14 mouse cellular contexts compared by ENCODE assay signal in the genomic region with DNA sequence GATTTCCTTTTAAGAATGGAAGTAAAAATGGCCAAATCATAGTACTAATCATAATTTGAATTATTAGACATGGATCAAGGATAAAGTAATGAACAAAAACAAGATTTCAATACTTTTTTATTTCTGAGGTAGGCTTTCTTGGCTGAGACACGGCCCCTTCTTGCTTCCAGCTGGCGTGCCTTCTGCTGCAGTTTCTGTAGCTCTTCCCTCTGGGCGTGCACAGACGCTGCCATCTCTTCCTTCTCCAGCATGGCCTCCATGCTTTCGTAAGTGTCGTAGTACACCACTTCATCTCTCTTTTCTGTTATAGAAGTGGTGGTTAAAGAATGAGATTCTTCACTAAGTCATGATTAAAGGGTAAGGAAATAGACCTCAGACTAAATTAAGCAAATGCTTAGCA. TPM values are rescaled to one million over a fixed set of nuclear protein-coding genes. Genes with fewer than 3 reads are reported as not detected.
DNase-seq lines count a peak whose midpoint lies in the region; ATAC-seq and TF ChIP-seq lines count a peak whose summit lies in the region.
"Had no signal": no experiment of that assay in that cellular context is flagged by ENCODE, and none has a peak within 500 bp of the region (broad histone marks: within the 10 kb centered on the region; RNA-seq: fewer than 3 reads in every experiment).

No protein-coding gene starts in this region.

- no peak overlapping the region for H3K4me3 ChIP-seq in hindbrain, postnatal 0 days (ENCODE audit: low read length)
- H3K4me3 ChIP-seq in hindbrain, embryonic 14.5 days (replicated peaks; ENCODE audit: low read length), result no peak overlapping the region
- no peak overlapping the region for H3K4me3 ChIP-seq in layer of hippocampus, adult 2 months

- peak; percentile 27 for DNase-seq in hindbrain, postnatal 0 days (ENCODE audit: low spot score)
- DNase-seq in hindbrain, embryonic 14.5 days (ENCODE audit: low spot score), result no peak
- peak; percentile 58 for DNase-seq in cerebellum, adult 8-10 months
- peak; percentile 59 to 62 for DNase-seq in layer of hippocampus, adult 2 months (ENCODE audit: low spot score in 2 of 2)
- peak; percentile 44 for DNase-seq in right cerebral cortex, postnatal 4 days
- no peak for DNase-seq in ovary, postnatal 14 days (ENCODE audit: low spot score)
- DNase-seq in lung, postnatal 4 days, result no peak
- DNase-seq: heart, postnatal 4 days; kidney, postnatal 25 days; liver, postnatal 0 days; spleen, adult 18-20 months had no signal

- no peaks in the 10 kb centered on the region for H3K27me3 ChIP-seq in hindbrain, postnatal 0 days (ENCODE audit: insufficient read depth, low read length)
- H3K27me3 ChIP-seq in hindbrain, embryonic 14.5 days (ENCODE audit: control insufficient read depth, insufficient read depth, low read length), result no peaks in the 10 kb centered on the region

- no peak overlapping the region for H3K27ac ChIP-seq in hindbrain, postnatal 0 days
- H3K27ac ChIP-seq in hindbrain, embryonic 14.5 days, result no peak overlapping the region
- peak overlapping the region; percentile 58; the same call in 1 of the 2 replicates for H3K27ac ChIP-seq in layer of hippocampus, adult 2 months

- no peaks in the 10 kb centered on the region for H3K4me1 ChIP-seq in hindbrain, postnatal 0 days (ENCODE audit: insufficient read depth, low read length)
- no peaks in the 10 kb centered on the region for H3K4me1 ChIP-seq in hindbrain, embryonic 14.5 days (replicated peaks; ENCODE audit: control insufficient read depth, insufficient read depth, low read length)

- no peak for TF ChIP-seq CTCF in hindbrain, postnatal 0 days (IDR thresholded peaks at IDR 0.05; ENCODE audit: low read depth)
- TF ChIP-seq CTCF in layer of hippocampus, adult 2 months (conservative IDR thresholded peaks at IDR 0.05), result no peak

- H3K4me2 ChIP-seq in hindbrain, postnatal 0 days (ENCODE audit: low read depth, low read length), result no peak overlapping the region
- no peak overlapping the region for H3K4me2 ChIP-seq in hindbrain, embryonic 14.5 days (replicated peaks)

- peaks cover 18% of the 10 kb centered on the region; the same call in 1 of the 2 replicates for H3K36me3 ChIP-seq in hindbrain, postnatal 0 days (ENCODE audit: insufficient read depth, low read length)
- H3K36me3 ChIP-seq in hindbrain, embryonic 14.5 days (replicated peaks; ENCODE audit: control insufficient read depth, insufficient read depth), result peaks cover 42% of the 10 kb centered on the region

- no peak overlapping the region for H3K9ac ChIP-seq in hindbrain, postnatal 0 days (replicated peaks; ENCODE audit: low read length)
- no peak overlapping the region for H3K9ac ChIP-seq in hindbrain, embryonic 14.5 days
- H3K9ac ChIP-seq: liver, postnatal 0 days had no signal

- ATAC-seq in hindbrain, postnatal 0 days, result no peak
- no peak for ATAC-seq in hindbrain, embryonic 14.5 days (ENCODE audit: low FRiP score)
- ATAC-seq in monocyte, adult 5-6 weeks (replicated peaks; ENCODE audit: insufficient number of reproducible peaks, low FRiP score, low TSS enrichment, poor library complexity, severe bottlenecking), result no peak
- ATAC-seq: intestine, embryonic 16.5 days; liver, postnatal 0 days had no signal

- WGBS in hindbrain, postnatal 0 days, result 82% methylated on average over 6 of the region's 6 CpGs
- 86% methylated on average over 6 of the region's 6 CpGs for WGBS in hindbrain, embryonic 14.5 days

- H3K9me3 ChIP-seq in hindbrain, postnatal 0 days (ENCODE audit: low read length), result no peaks in the 10 kb centered on the region
- no peaks in the 10 kb centered on the region for H3K9me3 ChIP-seq in hindbrain, embryonic 14.5 days (ENCODE audit: control insufficient read depth, low read length)
- H3K9me3 ChIP-seq: G1E had no signal

RNA-seq across cellular contexts. Expression of gene Jmy, which starts 46.3 kb away (rescaled TPM):
- total RNA-seq in hindbrain, postnatal 0 days (2014; rRNA removed), result 34.5 and 39.4 TPM in 2 replicates
- polyA plus RNA-seq in hindbrain, postnatal 0 days (2015; fragmentation: Nextera tagmentation; extraction: Ambion mirVana), result 8.8 and 9.4 TPM in 2 replicates
- 7.8 and 8.6 TPM in 2 replicates for polyA plus RNA-seq in hindbrain, embryonic 14.5 days (2014; fragmentation: Nextera tagmentation; extraction: Ambion mirVana)
- total RNA-seq in layer of hippocampus, adult 2 months (2021), result 10 to 100 TPM; 38.6 TPM
- 8.7 to 12.0 TPM (median 9.7 TPM) in 3 replicates for total RNA-seq in monocyte, adult 5-6 weeks (2017)

Comparison
In these comparisons a context has a peak if more than half of its experiments do, and no peak if none do; other contexts are left out.
1. DNase-seq: peak in hindbrain, postnatal 0 days (single experiment), cerebellum, adult 8-10 months (single experiment), layer of hippocampus, adult 2 months (2 of 2) and right cerebral cortex, postnatal 4 days (single experiment); none in hindbrain, embryonic 14.5 days (single experiment), ovary, postnatal 14 days (single experiment) and lung, postnatal 4 days (0 of 2).